Mouse (Mus musculus) MEL (cell line): ENCODE measurements at regions not wholly inside any gene's neighbourhood (a gene's known extent, or its start where the extent isn't known, plus 50 kb on each side); places are given as distances from the start of the nearest gene placed in this dataset.

ENCODE experiments used
- DNase-seq: peaks from one replicate; pipeline ENCODE4 v3.0.0; 2011; ENCODE audit warnings: low read depth, low spot score
- H3K27ac ChIP-seq: 2 replicates; pipeline ENCODE4 v1.5.1; 2012; ENCODE audit warnings: low read depth, mild to moderate bottlenecking, control low read depth, low read length, moderate library complexity; ENCODE audit not compliant: control insufficient read depth
- H3K27me3 ChIP-seq, 2 experiments: fragments of 150-350 bp in 1 of 2; sonication (generic) in 1 of 2; 2 replicates each; pipeline ENCODE4 v1.6.1; 2012; ENCODE audit warnings: low read length in 2 of 2, mild to moderate bottlenecking in 2 of 2, improper control_type of control experiment in 1 of 2, moderate library complexity in 1 of 2; ENCODE audit not compliant: insufficient read depth in 2 of 2, control insufficient read depth in 1 of 2
- H3K36me3 ChIP-seq, 2 experiments: 2 replicates each; pipeline ENCODE4 v1.6.1; 2012 to 2014; ENCODE audit warnings: low read length in 2 of 2, improper control_type of control experiment in 1 of 2, inconsistent platforms in 1 of 2, mild to moderate bottlenecking in 1 of 2; ENCODE audit not compliant: insufficient read depth in 2 of 2, control insufficient read depth in 1 of 2
- H3K4me1 ChIP-seq, 2 experiments: fragments of 150-350 bp in 1 of 2; sonication (generic) in 1 of 2; 2 replicates each; pipeline ENCODE4 v1.6.1; 2012; ENCODE audit warnings: low read length in 2 of 2, improper control_type of control experiment in 1 of 2, mild to moderate bottlenecking in 1 of 2; ENCODE audit not compliant: insufficient read depth in 2 of 2, control insufficient read depth in 1 of 2
- H3K4me3 ChIP-seq, 2 experiments: fragments of 150-350 bp in 1 of 2; sonication (generic) in 1 of 2; 2 replicates each; pipeline ENCODE4 v1.5.1; 2012; ENCODE audit warnings: low read depth in 2 of 2, low read length in 2 of 2, mild to moderate bottlenecking in 2 of 2, moderate library complexity in 2 of 2, control low read depth in 1 of 2, improper control_type of control experiment in 1 of 2; ENCODE audit not compliant: control insufficient read depth in 1 of 2, insufficient read depth in 1 of 2
- H3K79me2 ChIP-seq: 2 replicates; pipeline ENCODE4 v1.6.1; 2012; ENCODE audit warnings: mild to moderate bottlenecking, low read length, moderate library complexity; ENCODE audit not compliant: control insufficient read depth, poor library complexity, insufficient read depth
- H3K9ac ChIP-seq: 2 replicates; pipeline ENCODE4 v1.6.1; 2012; ENCODE audit warnings: low read depth, mild to moderate bottlenecking, control low read depth, low read length, moderate library complexity; ENCODE audit not compliant: control insufficient read depth, poor library complexity, severe bottlenecking
- H3K9me3 ChIP-seq: fragments of 150-350 bp; sonication (generic); replicated peaks from 2 replicates; pipeline ENCODE4 v1.6.1; 2012; ENCODE audit warnings: mild to moderate bottlenecking, low read length, improper control_type of control experiment, moderate library complexity; ENCODE audit not compliant: insufficient read depth
- E2F4 ChIP-seq: IDR thresholded peaks from 2 replicates; pipeline ENCODE4 v1.6.1; 2011; ENCODE audit warnings: low read depth, low read length, improper control_type of control experiment, borderline replicate concordance
- ELF1 ChIP-seq: IDR thresholded peaks from 2 replicates; pipeline ENCODE4 v1.6.1; 2014; ENCODE audit warnings: low read depth, mild to moderate bottlenecking, inconsistent platforms, low read length, improper control_type of control experiment, moderate library complexity
- EP300 ChIP-seq, 2 experiments: IDR thresholded peaks; 2 replicates each; pipeline ENCODE4 v1.6.1; 2011; ENCODE audit warnings: improper control_type of control experiment in 2 of 2, low read length in 2 of 2, low read depth in 1 of 2, mild to moderate bottlenecking in 1 of 2
- ETS1 ChIP-seq: IDR thresholded peaks from 2 replicates; pipeline ENCODE4 v1.6.1; 2012; ENCODE audit warnings: low read depth, mild to moderate bottlenecking, inconsistent platforms, low read length, improper control_type of control experiment, moderate library complexity
- GABPA ChIP-seq: IDR thresholded peaks from 2 replicates; pipeline ENCODE4 v1.6.1; 2012; ENCODE audit warnings: low read depth, mild to moderate bottlenecking, inconsistent platforms, low read length, improper control_type of control experiment, moderate library complexity
- GATA1 ChIP-seq: IDR thresholded peaks from 2 replicates; pipeline ENCODE4 v1.6.1; 2011; ENCODE audit warnings: low read depth, low read length, improper control_type of control experiment
- HCFC1 ChIP-seq: IDR thresholded peaks from 2 replicates; pipeline ENCODE4 v1.6.1; 2012; ENCODE audit warnings: low read depth, mild to moderate bottlenecking, inconsistent platforms, low read length, improper control_type of control experiment, moderate library complexity
- JUND ChIP-seq: IDR thresholded peaks from 2 replicates; pipeline ENCODE4 v1.6.1; 2011; ENCODE audit warnings: low read depth, mild to moderate bottlenecking, improper control_type of control experiment, low read length
- MAFK ChIP-seq: IDR thresholded peaks from 2 replicates; pipeline ENCODE4 v1.6.1; 2011; ENCODE audit warnings: low read depth, mild to moderate bottlenecking, low read length, improper control_type of control experiment, borderline replicate concordance
- MEF2A ChIP-seq: IDR thresholded peaks from 2 replicates; pipeline ENCODE4 v1.6.1; 2014; ENCODE audit warnings: low read depth, mild to moderate bottlenecking, inconsistent platforms, low read length, improper control_type of control experiment; ENCODE audit not compliant: poor library complexity, insufficient replicate concordance, severe bottlenecking; ENCODE audit errors: extremely low read depth
- MXI1 ChIP-seq: IDR thresholded peaks from 2 replicates; pipeline ENCODE4 v1.6.1; 2011; ENCODE audit warnings: mild to moderate bottlenecking, low read depth, low read length, improper control_type of control experiment
- MYC ChIP-seq: IDR thresholded peaks from 2 replicates; pipeline ENCODE4 v1.6.1; 2011; ENCODE audit warnings: low read depth, mild to moderate bottlenecking, low read length, improper control_type of control experiment, moderate library complexity
- NELFE ChIP-seq: IDR thresholded peaks from 2 replicates; pipeline ENCODE4 v1.6.1; 2011; ENCODE audit warnings: low read depth, low read length, improper control_type of control experiment
- NRF1 ChIP-seq: IDR thresholded peaks from 2 replicates; pipeline ENCODE4 v1.6.1; 2014; ENCODE audit warnings: low read depth, mild to moderate bottlenecking, inconsistent platforms, low read length, improper control_type of control experiment, moderate library complexity; ENCODE audit not compliant: poor library complexity, insufficient read depth, severe bottlenecking
- POLR2AphosphoS2 ChIP-seq: IDR thresholded peaks from 2 replicates; pipeline ENCODE4 v1.6.1; 2011; ENCODE audit warnings: low read length, improper control_type of control experiment
- RAD21 ChIP-seq: IDR thresholded peaks from 2 replicates; pipeline ENCODE4 v1.6.1; 2011; ENCODE audit warnings: mild to moderate bottlenecking, low read depth, low read length, improper control_type of control experiment
- RCOR1 ChIP-seq: IDR thresholded peaks from 2 replicates; pipeline ENCODE4 v1.6.1; 2012; ENCODE audit warnings: low read depth, mild to moderate bottlenecking, inconsistent platforms, low read length, improper control_type of control experiment
- SIN3A ChIP-seq: IDR thresholded peaks from 2 replicates; pipeline ENCODE4 v1.6.1; 2012; ENCODE audit warnings: low read length, improper control_type of control experiment, inconsistent platforms
- SMC3 ChIP-seq: IDR thresholded peaks from 2 replicates; pipeline ENCODE4 v1.6.1; 2011; ENCODE audit warnings: low read depth, low read length, improper control_type of control experiment
- TCF12 ChIP-seq: IDR thresholded peaks from 2 replicates; pipeline ENCODE4 v1.6.1; 2014; ENCODE audit warnings: low read depth, mild to moderate bottlenecking, inconsistent platforms, low read length, improper control_type of control experiment, moderate library complexity
- UBTF ChIP-seq: IDR thresholded peaks from 2 replicates; pipeline ENCODE4 v1.6.1; 2012; ENCODE audit warnings: low read depth, mild to moderate bottlenecking, inconsistent platforms, low read length, improper control_type of control experiment, moderate library complexity, borderline replicate concordance; ENCODE audit not compliant: insufficient read depth
- USF1 ChIP-seq: IDR thresholded peaks from 2 replicates; pipeline ENCODE4 v1.6.1; 2014; ENCODE audit warnings: low read depth, mild to moderate bottlenecking, inconsistent platforms, low read length, improper control_type of control experiment, moderate library complexity
- USF2 ChIP-seq, 2 experiments: IDR thresholded peaks; 2 replicates each; pipeline ENCODE4 v1.6.1; 2011 to 2012; ENCODE audit warnings: improper control_type of control experiment in 2 of 2, low read length in 2 of 2, borderline replicate concordance in 1 of 2, inconsistent platforms in 1 of 2, low read depth in 1 of 2, mild to moderate bottlenecking in 1 of 2; ENCODE audit not compliant: insufficient read depth in 1 of 2
- ZC3H11A ChIP-seq: IDR thresholded peaks from 2 replicates; pipeline ENCODE4 v1.6.1; 2012; ENCODE audit warnings: low read depth, mild to moderate bottlenecking, inconsistent platforms, low read length, improper control_type of control experiment
- ZMIZ1 ChIP-seq: IDR thresholded peaks from 2 replicates; pipeline ENCODE4 v1.6.1; 2012; ENCODE audit warnings: low read depth, mild to moderate bottlenecking, inconsistent platforms, low read length, improper control_type of control experiment, moderate library complexity

DNA sequence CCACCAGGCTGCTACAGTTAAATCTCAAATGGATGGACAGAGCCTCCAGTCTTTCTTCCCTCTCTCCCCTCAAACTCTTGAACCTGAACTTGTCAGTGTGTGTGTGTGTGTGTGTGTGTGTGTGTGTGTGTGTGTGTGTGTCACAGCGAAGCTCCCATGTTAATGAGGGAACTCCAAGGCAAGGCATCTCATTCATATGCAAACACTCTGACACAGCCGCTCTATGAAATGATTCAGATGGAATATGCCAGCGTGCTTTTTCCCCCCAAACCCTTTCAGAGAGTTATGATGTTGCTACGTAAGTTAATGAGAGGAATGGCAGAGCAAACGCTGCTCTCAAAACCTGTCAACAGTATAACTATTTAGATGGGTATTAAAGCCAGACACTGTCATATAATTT is 653.5 kb upstream of the Cdh5 start:
- no peak for DNase-seq
- H3K79me2 ChIP-seq = no peaks in the 10 kb centered on the region
- no peaks in the 10 kb centered on the region for H3K36me3 ChIP-seq
- no peak overlapping the region for H3K4me3 ChIP-seq
- H3K27ac ChIP-seq = no peak overlapping the region
- H3K9ac ChIP-seq = no peak overlapping the region
- H3K9me3 ChIP-seq = no peaks in the 10 kb centered on the region
- H3K27me3 ChIP-seq = no peaks in the 10 kb centered on the region
- TF ChIP-seq ETS1 (no peak), RAD21 (no peak), GABPA (no peak), ELF1 (no peak), SMC3 (no peak), EP300 (IDR thresholded peaks at IDR 0.05; ENCODE audit: low read depth in 1 of 2, low read length in 2 of 2) (no peak), JUND (no peak), GATA1 (no peak), RCOR1 (no peak), MAFK (no peak)
- TF ChIP-seq, all 39 proteins: peak for 0
- H3K4me1 ChIP-seq = no peaks in the 10 kb centered on the region

DNA sequence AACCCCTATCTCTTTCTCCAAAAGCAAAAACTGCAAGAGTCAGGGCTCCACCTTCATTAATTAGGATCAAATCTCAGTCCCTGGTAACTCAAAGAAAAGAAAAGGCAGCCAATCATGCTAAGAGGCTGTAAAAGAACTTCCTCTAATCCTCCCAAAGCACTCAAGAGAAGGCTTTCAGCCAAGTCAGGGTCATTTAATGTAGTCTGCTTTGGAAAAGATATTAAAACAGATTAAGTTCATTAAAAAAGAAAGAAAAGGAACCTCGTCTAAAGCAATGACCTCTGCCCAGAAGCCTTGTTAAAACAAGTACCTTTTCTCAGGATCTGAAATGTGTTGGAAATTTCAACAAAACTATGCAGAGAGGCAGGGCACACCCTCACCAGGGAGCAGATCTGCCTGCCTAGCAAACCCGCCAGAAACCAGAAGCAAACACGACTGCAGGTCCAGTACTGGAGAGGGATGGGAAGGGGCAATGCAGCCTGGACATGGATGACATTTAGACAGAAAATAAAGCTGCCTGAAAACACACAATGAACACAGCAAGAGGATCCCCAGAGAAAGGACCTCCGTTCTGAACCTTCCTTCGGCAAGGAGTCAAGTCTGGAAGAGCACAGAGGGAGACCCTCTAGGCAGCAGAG is 649.9 kb upstream of the Cdh5 start:
- DNase-seq = no peak
- Histone ChIP-seq H3K36me3 (no peaks in the 10 kb centered on the region), H3K27me3 (no peaks in the 10 kb centered on the region), H3K4me1 (no peaks in the 10 kb centered on the region), H3K9me3 (no peaks in the 10 kb centered on the region), H3K27ac (no peak overlapping the region), H3K9ac (no peak overlapping the region), H3K4me3 (no peak overlapping the region), H3K79me2 (no peaks in the 10 kb centered on the region)
- TF ChIP-seq NELFE (no peak), POLR2AphosphoS2 (no peak), ZC3H11A (no peak), USF1 (no peak)

DNA sequence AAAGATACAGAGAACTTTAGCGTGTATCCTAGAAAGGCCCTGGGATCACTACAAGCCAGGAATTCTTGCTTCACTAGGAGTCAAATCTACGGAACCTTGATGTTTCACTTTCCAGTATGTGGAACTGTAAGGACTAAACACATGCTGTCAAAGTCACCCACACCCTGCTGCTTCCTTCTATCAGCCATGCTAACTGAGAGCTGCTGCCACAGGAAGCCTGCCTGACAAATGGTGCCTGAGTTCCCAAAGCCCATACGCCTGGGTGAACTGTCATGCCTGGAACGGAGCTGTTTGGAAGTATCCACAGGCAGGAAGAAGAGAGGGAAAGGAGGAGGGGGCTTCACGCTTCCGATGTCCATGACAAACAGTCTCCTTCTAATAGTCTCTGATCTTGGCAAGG is 644.2 kb upstream of the Cdh5 start:
- Histone ChIP-seq H3K9ac (no peak overlapping the region), H3K4me1 (no peaks in the 10 kb centered on the region), H3K4me3 (no peak overlapping the region), H3K9me3 (no peaks in the 10 kb centered on the region), H3K27me3 (no peaks in the 10 kb centered on the region), H3K27ac (no peak overlapping the region), H3K36me3 (no peaks in the 10 kb centered on the region), H3K79me2 (no peaks in the 10 kb centered on the region)
- TF ChIP-seq SIN3A (no peak), NRF1 (no peak), UBTF (no peak), HCFC1 (no peak), ZMIZ1 (no peak), MEF2A (no peak), MXI1 (no peak), GATA1 (no peak), USF2 (IDR thresholded peaks at IDR 0.05; ENCODE audit: borderline replicate concordance in 1 of 2, insufficient read depth in 1 of 2, low read depth in 1 of 2, low read length in 2 of 2) (no peak), TCF12 (no peak), SMC3 (no peak), E2F4 (no peak), MYC (no peak)
- no peak for DNase-seq
